Mouse (Mus musculus) MEL (cell line): ENCODE data around the gene Calcrl. TPM values are rescaled to one million over a fixed set of nuclear protein-coding genes. Genes with fewer than 3 reads are reported as not detected.

Experiments
- DNase-seq: peaks from one replicate; pipeline ENCODE4 v3.0.0; 2011; ENCODE audit warnings: low read depth, low spot score
- H3K27ac ChIP-seq: 2 replicates; pipeline ENCODE4 v1.5.1; 2012; ENCODE audit warnings: low read depth, mild to moderate bottlenecking, control low read depth, low read length, moderate library complexity; ENCODE audit not compliant: control insufficient read depth
- H3K27me3 ChIP-seq, 2 experiments: fragments of 150-350 bp in 1 of 2; sonication (generic) in 1 of 2; 2 replicates each; pipeline ENCODE4 v1.6.1; 2012; ENCODE audit warnings: low read length in 2 of 2, mild to moderate bottlenecking in 2 of 2, improper control_type of control experiment in 1 of 2, moderate library complexity in 1 of 2; ENCODE audit not compliant: insufficient read depth in 2 of 2, control insufficient read depth in 1 of 2
- H3K36me3 ChIP-seq, 2 experiments: 2 replicates each; pipeline ENCODE4 v1.6.1; 2012 to 2014; ENCODE audit warnings: low read length in 2 of 2, improper control_type of control experiment in 1 of 2, inconsistent platforms in 1 of 2, mild to moderate bottlenecking in 1 of 2; ENCODE audit not compliant: insufficient read depth in 2 of 2, control insufficient read depth in 1 of 2
- H3K4me1 ChIP-seq, 2 experiments: fragments of 150-350 bp in 1 of 2; sonication (generic) in 1 of 2; 2 replicates each; pipeline ENCODE4 v1.6.1; 2012; ENCODE audit warnings: low read length in 2 of 2, improper control_type of control experiment in 1 of 2, mild to moderate bottlenecking in 1 of 2; ENCODE audit not compliant: insufficient read depth in 2 of 2, control insufficient read depth in 1 of 2
- H3K4me3 ChIP-seq, 2 experiments: fragments of 150-350 bp in 1 of 2; sonication (generic) in 1 of 2; 2 replicates each; pipeline ENCODE4 v1.5.1; 2012; ENCODE audit warnings: low read depth in 2 of 2, low read length in 2 of 2, mild to moderate bottlenecking in 2 of 2, moderate library complexity in 2 of 2, control low read depth in 1 of 2, improper control_type of control experiment in 1 of 2; ENCODE audit not compliant: control insufficient read depth in 1 of 2, insufficient read depth in 1 of 2
- H3K79me2 ChIP-seq: 2 replicates; pipeline ENCODE4 v1.6.1; 2012; ENCODE audit warnings: mild to moderate bottlenecking, low read length, moderate library complexity; ENCODE audit not compliant: control insufficient read depth, poor library complexity, insufficient read depth
- H3K9ac ChIP-seq: 2 replicates; pipeline ENCODE4 v1.6.1; 2012; ENCODE audit warnings: low read depth, mild to moderate bottlenecking, control low read depth, low read length, moderate library complexity; ENCODE audit not compliant: control insufficient read depth, poor library complexity, severe bottlenecking
- H3K9me3 ChIP-seq: fragments of 150-350 bp; sonication (generic); replicated peaks from 2 replicates; pipeline ENCODE4 v1.6.1; 2012; ENCODE audit warnings: mild to moderate bottlenecking, low read length, improper control_type of control experiment, moderate library complexity; ENCODE audit not compliant: insufficient read depth
- ELF1 ChIP-seq: IDR thresholded peaks from 2 replicates; pipeline ENCODE4 v1.6.1; 2014; ENCODE audit warnings: low read depth, mild to moderate bottlenecking, inconsistent platforms, low read length, improper control_type of control experiment, moderate library complexity
- JUND ChIP-seq: IDR thresholded peaks from 2 replicates; pipeline ENCODE4 v1.6.1; 2011; ENCODE audit warnings: low read depth, mild to moderate bottlenecking, improper control_type of control experiment, low read length
- MAZ ChIP-seq: IDR thresholded peaks from 2 replicates; pipeline ENCODE4 v1.6.1; 2012; ENCODE audit warnings: low read depth, mild to moderate bottlenecking, inconsistent platforms, low read length, improper control_type of control experiment
- MXI1 ChIP-seq: IDR thresholded peaks from 2 replicates; pipeline ENCODE4 v1.6.1; 2011; ENCODE audit warnings: mild to moderate bottlenecking, low read depth, low read length, improper control_type of control experiment
- POLR2A ChIP-seq, 2 experiments: IDR thresholded peaks; 2 replicates each; pipeline ENCODE4 v1.6.1; 2011 to 2012; ENCODE audit warnings: low read length in 2 of 2, mild to moderate bottlenecking in 2 of 2, control low read depth in 1 of 2, improper control_type of control experiment in 1 of 2, low read depth in 1 of 2, moderate library complexity in 1 of 2; ENCODE audit not compliant: control insufficient read depth in 1 of 2, insufficient read depth in 1 of 2, poor library complexity in 1 of 2
- POLR2AphosphoS2 ChIP-seq: IDR thresholded peaks from 2 replicates; pipeline ENCODE4 v1.6.1; 2011; ENCODE audit warnings: low read length, improper control_type of control experiment
- RAD21 ChIP-seq: IDR thresholded peaks from 2 replicates; pipeline ENCODE4 v1.6.1; 2011; ENCODE audit warnings: mild to moderate bottlenecking, low read depth, low read length, improper control_type of control experiment
- SIN3A ChIP-seq: IDR thresholded peaks from 2 replicates; pipeline ENCODE4 v1.6.1; 2012; ENCODE audit warnings: low read length, improper control_type of control experiment, inconsistent platforms
- TBP ChIP-seq: IDR thresholded peaks from 2 replicates; pipeline ENCODE4 v1.8.0; 2011; ENCODE audit warnings: low read depth, low read length, improper control_type of control experiment
- TCF12 ChIP-seq: IDR thresholded peaks from 2 replicates; pipeline ENCODE4 v1.6.1; 2014; ENCODE audit warnings: low read depth, mild to moderate bottlenecking, inconsistent platforms, low read length, improper control_type of control experiment, moderate library complexity
- USF2 ChIP-seq, 2 experiments: IDR thresholded peaks; 2 replicates each; pipeline ENCODE4 v1.6.1; 2011 to 2012; ENCODE audit warnings: improper control_type of control experiment in 2 of 2, low read length in 2 of 2, borderline replicate concordance in 1 of 2, inconsistent platforms in 1 of 2, low read depth in 1 of 2, mild to moderate bottlenecking in 1 of 2; ENCODE audit not compliant: insufficient read depth in 1 of 2
- ZKSCAN1 ChIP-seq: IDR thresholded peaks from 2 replicates; pipeline ENCODE4 v1.6.1; 2012; ENCODE audit warnings: low read depth, mild to moderate bottlenecking, inconsistent platforms, low read length, improper control_type of control experiment, moderate library complexity
- ZMIZ1 ChIP-seq: IDR thresholded peaks from 2 replicates; pipeline ENCODE4 v1.6.1; 2012; ENCODE audit warnings: low read depth, mild to moderate bottlenecking, inconsistent platforms, low read length, improper control_type of control experiment, moderate library complexity
- ZNF384 ChIP-seq: IDR thresholded peaks from 2 replicates; pipeline ENCODE4 v1.6.1; 2012; ENCODE audit warnings: low read depth, mild to moderate bottlenecking, inconsistent platforms, low read length, improper control_type of control experiment
- polyA plus RNA-seq, 2 experiments: library from polyadenylated mRNA; stranded (reverse) in 1 of 2; unstranded in 1 of 2; fragments of >175 nt in 1 of 2; fragments of >200 nt in 1 of 2; gene quantifications; 2 replicates each; pipeline versions ENCODE4 v1.2.1 to v1.2.4; 2012; ENCODE audit warnings: low replicate concordance in 2 of 2, low read depth in 1 of 2; ENCODE audit not compliant: insufficient read length in 2 of 2, insufficient read depth in 1 of 2, missing spikeins in 1 of 2
- total RNA-seq: library from RNA; depleted of rRNA; stranded (reverse); fragments of 300-350 nt; gene quantifications from 2 replicates; pipeline ENCODE4 v1.2.3, GENCODE M21; 2012

The Calcrl gene
- total and polyA plus RNA-seq, 3 experiments, result not detected

DNA sequence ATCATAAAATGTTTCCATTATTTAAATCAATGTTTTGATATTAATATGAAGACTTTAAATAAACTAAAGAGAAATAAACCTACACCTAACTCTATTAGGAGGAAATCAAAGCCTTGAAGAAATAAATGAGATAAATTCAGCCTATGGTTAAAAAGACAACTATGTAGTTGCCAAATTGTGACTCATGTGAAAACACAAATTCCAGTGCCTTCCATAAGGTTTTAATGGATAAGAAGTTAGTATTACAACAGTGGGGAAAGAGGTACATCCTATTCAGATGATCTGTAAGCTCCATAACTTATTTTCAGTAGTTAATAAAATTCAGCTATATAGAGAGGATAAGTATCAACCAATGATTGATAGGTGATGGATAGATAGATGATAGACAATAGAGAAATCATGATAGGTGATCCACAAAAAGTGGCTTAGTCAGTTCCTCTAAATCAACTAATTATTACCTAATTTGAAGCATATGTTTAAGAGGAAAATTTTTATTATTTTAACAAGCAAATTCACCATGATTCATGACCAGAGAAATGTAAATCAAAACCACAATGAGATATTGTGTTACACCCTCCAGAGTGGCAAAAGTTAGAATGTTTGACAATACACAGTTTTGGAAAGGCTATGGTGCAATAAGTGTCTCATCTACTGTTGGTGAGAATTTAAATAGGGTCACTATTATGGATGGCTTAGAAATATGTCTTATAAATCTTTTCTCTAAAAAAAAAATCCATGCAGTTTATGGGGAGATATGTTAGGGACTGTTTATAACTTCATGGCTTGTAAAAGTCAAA, 15.2 kb downstream of the Calcrl start:
- no peaks in the 10 kb centered on the region for H3K9me3 ChIP-seq
- H3K27ac ChIP-seq, result no peak overlapping the region

DNA sequence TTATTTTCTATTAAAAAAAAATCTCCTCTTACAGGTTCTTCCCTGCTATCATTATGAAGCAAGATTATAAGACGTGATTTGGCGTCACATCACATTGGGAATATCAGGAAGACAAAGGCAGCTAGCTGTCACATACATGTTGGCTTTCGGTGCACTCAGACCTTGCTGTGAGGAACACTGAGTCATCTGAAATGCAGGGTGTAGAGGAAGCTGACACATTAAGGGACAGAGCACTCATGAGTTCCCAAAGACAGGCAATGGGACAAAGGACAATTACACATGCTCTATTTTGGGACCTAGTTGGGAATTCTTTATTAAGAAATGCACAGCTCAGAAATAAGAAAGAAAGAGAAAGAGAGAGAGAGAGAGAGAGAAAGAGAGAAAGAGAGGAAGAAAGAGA, 20.4 kb downstream of the Calcrl start:
- Histone ChIP-seq H3K4me3 (no peak overlapping the region), H3K27ac (no peak overlapping the region), H3K4me1 (no peaks in the 10 kb centered on the region), H3K36me3 (no peaks in the 10 kb centered on the region), H3K27me3 (peaks cover 0 to 4% of the 10 kb centered on the region in 2 experiments; a peak in 3 of 4 replicates), H3K79me2 (no peaks in the 10 kb centered on the region), H3K9me3 (no peaks in the 10 kb centered on the region), H3K9ac (no peak overlapping the region)
- DNase-seq, result no peak
- TF ChIP-seq MAZ, result no peak
- no peak for TF ChIP-seq SIN3A
- no peak for TF ChIP-seq TCF12

More for the DNA sequence above, 15.2 kb downstream of the Calcrl start:
- Histone ChIP-seq H3K4me1 (no peaks in the 10 kb centered on the region), H3K36me3 (no peaks in the 10 kb centered on the region)
- DNase-seq, result no peak
- TF ChIP-seq ELF1 (no peak), USF2 (IDR thresholded peaks at IDR 0.05; ENCODE audit: borderline replicate concordance in 1 of 2, insufficient read depth in 1 of 2, low read depth in 1 of 2, low read length in 2 of 2) (no peak), POLR2AphosphoS2 (no peak), RAD21 (no peak), POLR2A (IDR thresholded peaks at IDR 0.05; ENCODE audit: control insufficient read depth in 1 of 2, insufficient read depth in 1 of 2, low read depth in 1 of 2, low read length in 2 of 2, poor library complexity in 1 of 2) (no peak), ZNF384 (no peak), ZKSCAN1 (no peak), MAZ (no peak), MXI1 (no peak), JUND (no peak), TCF12 (no peak)
- TF ChIP-seq, all 39 proteins: peak for 0
- H3K9ac ChIP-seq, result no peak overlapping the region
- H3K4me3 ChIP-seq, result no peak overlapping the region
- peaks cover 4% of the 10 kb centered on the region in 2 experiments; a peak in 3 of 4 replicates for H3K27me3 ChIP-seq
- H3K79me2 ChIP-seq, result no peaks in the 10 kb centered on the region

GRCm38 (mm10) chr2:84402713-84403112, 22.5 kb downstream of the Calcrl start:
- no peaks in the 10 kb centered on the region for H3K79me2 ChIP-seq
- H3K4me3 ChIP-seq, result no peak overlapping the region
- no peaks in the 10 kb centered on the region for H3K4me1 ChIP-seq
- no peak overlapping the region for H3K9ac ChIP-seq
- no peak for TF ChIP-seq MAZ
- no peak for TF ChIP-seq RAD21
- TF ChIP-seq TBP, result no peak
- TF ChIP-seq ZMIZ1, result no peak
- TF ChIP-seq, all 39 proteins: peak for 0
- no peaks in the 10 kb centered on the region; a peak in 1 of 4 replicates for H3K27me3 ChIP-seq
- H3K36me3 ChIP-seq, result no peaks in the 10 kb centered on the region
- H3K27ac ChIP-seq, result no peak overlapping the region
- no peaks in the 10 kb centered on the region for H3K9me3 ChIP-seq
- DNase-seq, result no peak
